Mouse (Mus musculus): ENCODE measurements around the gene Sgf29. TPM values are rescaled to one million over a fixed set of nuclear protein-coding genes. Genes with fewer than 3 reads are reported as not detected.
"Not testable (repeated sequence)": the region's sequence is repeated elsewhere in the genome, so short reads cannot be mapped to it uniquely, and the experiment has no call there.

The Sgf29 gene
- polyA plus RNA-seq, 1 experiment from 2014 or later = 56.8 TPM

DNA sequence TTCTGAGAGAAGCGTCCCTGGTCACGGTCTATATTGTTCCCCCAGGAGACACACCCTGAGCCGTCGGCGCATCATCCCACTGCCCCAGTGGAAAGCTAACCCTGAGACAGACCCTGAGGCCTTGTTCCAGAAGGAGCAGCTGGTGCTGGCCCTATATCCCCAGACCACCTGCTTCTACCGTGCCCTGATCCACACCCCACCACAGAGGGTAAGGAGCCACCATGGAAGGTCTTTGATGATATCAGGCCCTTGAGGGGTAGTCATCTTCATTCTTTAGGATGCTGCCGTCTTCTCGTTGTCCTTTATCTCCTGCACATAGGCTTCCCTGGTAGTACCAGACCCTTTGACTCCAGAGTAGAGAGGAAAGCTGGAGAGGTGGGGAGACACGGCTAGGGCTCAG is 23.0 kb downstream of the Sgf29 start:
- ATAC-seq (ENCODE audit: low FRiP score, low read depth) = no peak
- no peaks in the 10 kb centered on the region for H3K27me3 ChIP-seq
- H3K36me3 ChIP-seq = peaks cover 63% of the 10 kb centered on the region
- H3K9ac ChIP-seq = no peak overlapping the region
- H3K4me1 ChIP-seq = peaks cover 6% of the 10 kb centered on the region; the same call in 1 of the 2 replicates
- no peaks in the 10 kb centered on the region for H3K9me3 ChIP-seq
- no peak overlapping the region for H3K4me2 ChIP-seq (replicated peaks)
- H3K4me3 ChIP-seq = no peak overlapping the region
- WGBS = 97% methylated on average over 9 of the region's 9 CpGs
- H3K27ac ChIP-seq = no peak overlapping the region

DNA sequence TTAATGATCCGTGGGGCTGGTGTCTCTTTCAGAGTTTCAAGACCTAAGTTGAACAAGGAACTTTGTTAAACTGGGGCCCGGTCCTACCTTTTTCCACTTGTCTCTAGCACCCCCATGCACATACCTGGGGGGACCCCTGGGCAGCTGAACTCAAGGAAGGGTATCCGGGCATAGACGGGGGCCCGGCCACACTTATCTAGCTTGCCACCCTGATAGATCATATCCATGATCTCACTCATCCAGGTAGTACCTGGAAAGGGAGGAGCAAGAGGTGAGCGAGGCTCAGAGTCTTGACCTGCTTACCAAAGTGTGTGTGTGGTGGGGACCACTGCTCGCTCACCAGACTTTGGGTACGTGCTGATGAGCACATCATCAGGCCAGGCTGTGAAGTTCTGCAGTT is 26.0 kb downstream of the Sgf29 start:
- H3K36me3 ChIP-seq = peaks cover 51% of the 10 kb centered on the region

GRCm38 (mm10) chr7:126676207-126676606 is 27.1 kb downstream of the Sgf29 start, which contains the start of gene Sult1a1:
Sult1a1 (minus strand) TSS chr7:126676432.
- 0 out of 2 replicates have a peak within 1 kb of the TSS, but pooled peaks have one; percentile 0 for H3K4me2 ChIP-seq (replicated peaks)
- WGBS = 68% methylated on average over 1 of the region's 1 CpGs
- no peak within 1 kb of the TSS for H3K4me3 ChIP-seq
- no peaks in the 10 kb centered on the region for H3K9me3 ChIP-seq
- H3K27ac ChIP-seq = peak within 1 kb of the TSS; percentile 2; the same call in 1 of the 2 replicates
- ATAC-seq (ENCODE audit: low FRiP score, low read depth) = peak; percentile 64; the same call in 1 of the 2 replicates
- H3K27me3 ChIP-seq = no peaks in the 10 kb centered on the region
- H3K4me1 ChIP-seq = peaks cover 6% of the 10 kb centered on the region; the same call in 1 of the 2 replicates
- peaks cover 45% of the 10 kb centered on the region for H3K36me3 ChIP-seq
- no peak within 1 kb of the TSS; the same call in 1 of the 2 replicates for H3K9ac ChIP-seq

More for the DNA sequence above, 26.0 kb downstream of the Sgf29 start:
- Histone ChIP-seq H3K9ac (no peak overlapping the region), H3K4me1 (peaks cover 6% of the 10 kb centered on the region; the same call in 1 of the 2 replicates), H3K9me3 (no peaks in the 10 kb centered on the region), H3K27me3 (no peaks in the 10 kb centered on the region), H3K4me2 (replicated peaks) (no peak overlapping the region), H3K4me3 (no peak overlapping the region), H3K27ac (no peak overlapping the region)
- WGBS = 95% methylated on average over 8 of the region's 8 CpGs
- ATAC-seq (ENCODE audit: low FRiP score, low read depth) = no peak

DNA sequence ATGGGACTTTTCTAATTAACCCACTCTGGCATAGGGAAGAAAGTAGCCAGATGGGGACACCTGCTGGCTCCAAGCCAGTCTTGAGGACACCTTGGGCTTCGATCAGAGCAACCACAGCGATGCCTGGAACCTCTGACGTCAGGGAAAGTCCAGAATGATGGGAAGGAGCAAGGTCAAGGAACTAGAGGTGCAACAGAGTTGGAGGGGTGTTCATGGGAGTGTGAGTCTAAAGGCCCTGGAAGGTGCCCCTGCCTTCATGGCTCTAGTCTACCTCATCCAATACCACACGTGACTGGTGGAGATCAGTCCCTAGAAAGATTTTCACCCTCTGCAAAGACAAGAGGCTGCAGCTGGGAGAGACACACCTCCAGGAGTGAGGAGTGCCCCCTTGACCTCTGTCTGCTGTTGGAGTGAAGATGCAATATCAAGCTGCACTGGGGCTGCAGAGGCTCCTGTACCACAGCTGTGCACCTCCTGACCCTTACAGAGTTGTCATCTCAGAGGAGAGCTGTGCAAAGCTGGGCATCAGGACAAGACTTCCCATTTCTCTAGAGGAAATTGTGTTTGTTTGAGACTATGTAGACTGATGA is 27.6 kb downstream of the Sgf29 start:
- H3K4me2 ChIP-seq (replicated peaks) = no peak overlapping the region
- H3K9ac ChIP-seq = no peak overlapping the region
- no peak overlapping the region for H3K27ac ChIP-seq
- peaks cover 40% of the 10 kb centered on the region for H3K36me3 ChIP-seq
- no peaks in the 10 kb centered on the region for H3K27me3 ChIP-seq
- 72% methylated on average over 4 of the region's 4 CpGs for WGBS
- no peak for ATAC-seq (ENCODE audit: low FRiP score, low read depth)
- H3K4me3 ChIP-seq = no peak overlapping the region
- H3K9me3 ChIP-seq = no peaks in the 10 kb centered on the region
- peaks cover 6% of the 10 kb centered on the region; the same call in 1 of the 2 replicates for H3K4me1 ChIP-seq

DNA sequence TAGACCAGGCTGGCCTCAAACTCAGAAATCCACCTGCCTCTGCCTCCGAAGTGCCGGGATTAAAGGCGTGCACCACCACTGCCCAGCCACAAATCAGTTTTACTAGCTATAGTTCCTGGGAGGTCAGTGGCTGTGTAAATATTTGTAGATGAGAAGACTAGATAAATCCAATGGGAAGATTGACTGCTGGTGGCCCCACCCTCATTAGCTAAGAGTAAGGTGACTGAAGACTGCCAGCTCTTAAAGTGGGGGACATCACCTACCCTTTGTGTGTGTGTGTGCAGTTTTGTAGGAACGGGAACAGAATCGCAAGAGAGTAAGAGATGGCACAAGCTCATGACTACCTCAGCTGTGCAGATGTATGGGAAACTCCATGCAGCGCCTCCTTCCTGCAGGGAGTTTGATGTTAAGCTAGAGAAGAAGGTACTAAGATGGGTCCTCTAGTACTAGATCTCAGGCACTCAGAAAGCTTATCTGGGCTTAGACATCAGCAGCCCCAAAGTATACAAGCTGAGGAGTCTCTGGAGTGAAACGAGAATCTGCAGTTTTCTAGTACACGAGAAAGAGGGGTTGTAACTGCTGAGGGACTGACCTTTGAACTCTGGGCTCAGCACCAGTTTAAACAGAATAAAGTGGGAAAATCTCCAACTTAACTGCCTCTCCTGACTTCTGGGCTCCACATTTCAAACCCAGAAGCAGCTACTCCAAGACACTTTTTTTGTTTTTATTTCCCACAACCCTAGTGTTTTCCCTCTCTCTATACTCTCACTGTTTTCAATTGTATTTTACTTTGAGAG is 29.6 kb downstream of the Sgf29 start:
- WGBS = 71% methylated on average over 8 of the region's 8 CpGs
- Histone ChIP-seq H3K4me1 (peaks cover 6% of the 10 kb centered on the region; the same call in 1 of the 2 replicates), H3K4me3 (no peak overlapping the region), H3K27me3 (no peaks in the 10 kb centered on the region), H3K27ac (no peak overlapping the region), H3K36me3 (peaks cover 22% of the 10 kb centered on the region), H3K9ac (no peak overlapping the region), H3K4me2 (replicated peaks) (no peak overlapping the region), H3K9me3 (no peaks in the 10 kb centered on the region)
- no peak for ATAC-seq (ENCODE audit: low FRiP score, low read depth)

DNA sequence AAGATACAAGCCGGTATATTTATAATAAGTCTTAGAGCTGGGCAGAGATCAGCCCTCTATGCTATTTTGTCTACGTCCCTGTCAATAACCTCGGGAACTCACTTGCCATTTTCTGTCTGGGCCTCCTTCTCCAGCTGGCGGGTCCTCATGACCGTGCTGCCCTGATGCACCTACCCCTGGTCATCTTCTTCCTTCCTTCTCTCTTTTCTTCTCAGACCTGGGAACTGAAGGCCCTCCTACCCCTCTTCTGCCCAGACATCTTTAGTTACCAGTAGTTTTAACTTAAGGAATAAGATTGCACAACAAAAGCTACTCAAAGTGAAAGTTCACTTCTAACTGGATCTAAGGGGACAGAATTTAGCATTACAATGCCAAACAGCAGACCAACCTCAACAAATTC is 30.6 kb downstream of the Sgf29 start:
- no peaks in the 10 kb centered on the region for H3K9me3 ChIP-seq
- H3K36me3 ChIP-seq = peaks cover 17% of the 10 kb centered on the region
- H3K4me2 ChIP-seq (replicated peaks) = no peak overlapping the region
- H3K9ac ChIP-seq = no peak overlapping the region
- H3K4me1 ChIP-seq = peaks cover 6% of the 10 kb centered on the region; the same call in 1 of the 2 replicates
- H3K4me3 ChIP-seq = no peak overlapping the region
- 91% methylated on average over 5 of the region's 5 CpGs for WGBS
- no peaks in the 10 kb centered on the region for H3K27me3 ChIP-seq
- ATAC-seq (ENCODE audit: low FRiP score, low read depth) = no peak
- H3K27ac ChIP-seq = no peak overlapping the region

- H3K4me3 ChIP-seq = no peak overlapping the region
- peaks cover 9% of the 10 kb centered on the region for H3K36me3 ChIP-seq
- WGBS = 94% methylated on average over 5 of the region's 5 CpGs
- no peak overlapping the region for H3K9ac ChIP-seq
- H3K27ac ChIP-seq = no peak overlapping the region
- H3K9me3 ChIP-seq = no peaks in the 10 kb centered on the region
- peaks cover 4% of the 10 kb centered on the region; the same call in 1 of the 2 replicates for H3K4me1 ChIP-seq
- no peak for ATAC-seq (ENCODE audit: low FRiP score, low read depth)
- no peaks in the 10 kb centered on the region for H3K27me3 ChIP-seq
- no peak overlapping the region for H3K4me2 ChIP-seq (replicated peaks)
Measured at GRCm38 (mm10) chr7:126681221-126681620, 32.1 kb downstream of the Sgf29 start.

GRCm38 (mm10) chr7:126688156-126688555 is 39.0 kb downstream of the Sgf29 start:
- H3K9me3 ChIP-seq; H3K27ac ChIP-seq; H3K4me3 ChIP-seq; H3K27me3 ChIP-seq; ATAC-seq (ENCODE audit: low FRiP score, low read depth); H3K9ac ChIP-seq; H3K4me2 ChIP-seq (replicated peaks); H3K4me1 ChIP-seq: not testable (repeated sequence)
- 67% methylated on average over 4 of the region's 4 CpGs for WGBS
- peaks cover 36% of the 10 kb centered on the region for H3K36me3 ChIP-seq

- Histone ChIP-seq H3K9ac (no peak overlapping the region), H3K9me3 (no peaks in the 10 kb centered on the region), H3K4me3 (no peak overlapping the region), H3K27ac (no peak overlapping the region), H3K4me1 (peaks cover 7% of the 10 kb centered on the region), H3K36me3 (peaks cover 36% of the 10 kb centered on the region), H3K4me2 (replicated peaks) (no peak overlapping the region), H3K27me3 (no peaks in the 10 kb centered on the region)
- ATAC-seq (ENCODE audit: low FRiP score, low read depth) = no peak
- 77% methylated on average over 3 of the region's 3 CpGs for WGBS
Measured at GRCm38 (mm10) chr7:126689021-126689420, 39.9 kb downstream of the Sgf29 start.

DNA sequence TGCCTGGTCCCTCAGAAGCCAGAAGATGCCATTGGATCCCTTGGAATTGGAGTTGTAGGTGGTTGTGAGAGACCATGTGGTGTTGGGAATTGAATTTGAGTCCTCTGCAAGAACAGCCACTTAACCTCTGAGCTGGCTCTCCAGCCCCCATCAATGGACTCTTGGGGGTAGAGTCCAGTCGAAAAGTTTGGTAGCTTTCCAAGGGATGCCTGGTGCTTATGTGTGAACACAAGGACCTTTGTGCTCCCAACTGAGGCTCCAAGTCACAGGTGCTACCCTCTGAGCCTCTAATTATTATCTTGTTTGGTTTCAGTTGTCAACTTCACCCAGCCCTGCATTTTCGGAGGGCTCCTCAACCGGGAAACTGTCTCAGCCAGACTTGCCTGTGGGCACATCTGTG is 41.6 kb downstream of the Sgf29 start:
- WGBS = 87% methylated on average over 3 of the region's 3 CpGs
- Histone ChIP-seq H3K9ac (no peak overlapping the region), H3K27me3 (no peaks in the 10 kb centered on the region), H3K4me1 (peaks cover 14% of the 10 kb centered on the region), H3K4me2 (replicated peaks) (no peak overlapping the region), H3K9me3 (no peaks in the 10 kb centered on the region), H3K27ac (no peak overlapping the region), H3K4me3 (no peak overlapping the region), H3K36me3 (peaks cover 36% of the 10 kb centered on the region)
- ATAC-seq (ENCODE audit: low FRiP score, low read depth) = no peak

DNA sequence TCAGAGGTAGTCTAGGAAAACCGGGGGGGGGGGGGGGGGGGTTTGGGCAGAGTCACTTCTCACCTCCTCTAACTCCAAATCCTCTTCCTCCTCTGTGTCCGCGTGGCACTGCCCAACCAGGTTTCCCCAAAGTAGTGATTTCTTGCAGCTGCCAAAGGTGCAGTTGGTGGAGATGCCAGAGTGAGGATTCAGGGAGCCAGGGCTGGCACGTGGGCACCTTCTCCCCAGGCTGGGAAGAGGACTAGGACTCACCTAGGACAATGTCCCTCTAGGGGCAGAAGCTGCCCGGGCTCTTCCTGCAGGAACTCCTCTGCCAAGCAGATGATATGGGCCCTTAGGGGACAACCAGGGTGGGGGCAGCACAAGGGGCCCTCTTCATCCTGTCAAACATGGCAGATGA is 42.6 kb downstream of the Sgf29 start:
- Histone ChIP-seq H3K9me3 (no peaks in the 10 kb centered on the region), H3K27me3 (no peaks in the 10 kb centered on the region), H3K9ac (no peak overlapping the region), H3K4me1 (peaks cover 18% of the 10 kb centered on the region), H3K27ac (no peak overlapping the region), H3K4me2 (replicated peaks) (no peak overlapping the region), H3K4me3 (no peak overlapping the region), H3K36me3 (peaks cover 36% of the 10 kb centered on the region)
- WGBS = 97% methylated on average over 4 of the region's 5 CpGs
- no peak for ATAC-seq (ENCODE audit: low FRiP score, low read depth)

- no peak overlapping the region for H3K4me3 ChIP-seq
- no peak for ATAC-seq (ENCODE audit: low FRiP score, low read depth)
- 92% methylated on average over 26 of the region's 26 CpGs for WGBS
- no peaks in the 10 kb centered on the region for H3K27me3 ChIP-seq
- no peak overlapping the region for H3K27ac ChIP-seq
- H3K36me3 ChIP-seq = peaks cover 36% of the 10 kb centered on the region
- H3K4me1 ChIP-seq = peaks cover 26% of the 10 kb centered on the region
- no peak overlapping the region for H3K9ac ChIP-seq
- no peak overlapping the region for H3K4me2 ChIP-seq (replicated peaks)
- H3K9me3 ChIP-seq = no peaks in the 10 kb centered on the region
Measured at GRCm38 (mm10) chr7:126692426-126692825, 43.3 kb downstream of the Sgf29 start.

Measured in limb, embryonic 13.5 days (tissue).